Mouse (Mus musculus) layer of hippocampus, adult 8-10 months (tissue): ENCODE data around the gene Epb41l2. TPM values are rescaled to one million over a fixed set of nuclear protein-coding genes. Genes with fewer than 3 reads are reported as not detected.

Experiments
- DNase-seq, 2 experiments: peaks; one replicate each; pipeline ENCODE4 v3.0.0; 2022; ENCODE audit warnings: low spot score in 2 of 2
- total RNA-seq, 4 experiments: library from RNA; stranded (reverse); gene quantifications; 2 replicates each; pipeline ENCODE4 v1.2.4; 2022

Gene Epb41l2
- total RNA-seq, 4 experiments from 2014 or later, result 75.9 to 120 (median 95.5) TPM

DNA sequence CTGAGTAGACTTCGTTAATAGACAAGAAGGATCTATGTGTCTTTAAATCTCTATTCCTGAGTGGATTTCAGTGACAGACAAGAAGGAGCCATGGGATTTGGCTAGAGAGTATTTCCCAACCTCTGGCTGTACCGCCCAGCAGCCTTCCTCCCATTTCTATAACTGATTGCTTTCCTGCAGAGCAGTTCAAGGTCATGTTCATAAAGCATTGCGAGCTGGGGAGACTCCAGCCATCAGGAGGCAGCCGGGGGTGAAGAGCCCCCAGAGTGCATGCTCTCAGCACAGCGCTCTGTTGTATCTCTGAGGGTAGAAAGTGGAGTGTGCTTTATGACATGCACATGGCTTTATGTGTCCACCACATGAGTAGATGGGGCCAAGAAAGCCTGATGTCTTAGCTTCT, 123.2 kb downstream of the Epb41l2 start:
- no peak for DNase-seq

DNA sequence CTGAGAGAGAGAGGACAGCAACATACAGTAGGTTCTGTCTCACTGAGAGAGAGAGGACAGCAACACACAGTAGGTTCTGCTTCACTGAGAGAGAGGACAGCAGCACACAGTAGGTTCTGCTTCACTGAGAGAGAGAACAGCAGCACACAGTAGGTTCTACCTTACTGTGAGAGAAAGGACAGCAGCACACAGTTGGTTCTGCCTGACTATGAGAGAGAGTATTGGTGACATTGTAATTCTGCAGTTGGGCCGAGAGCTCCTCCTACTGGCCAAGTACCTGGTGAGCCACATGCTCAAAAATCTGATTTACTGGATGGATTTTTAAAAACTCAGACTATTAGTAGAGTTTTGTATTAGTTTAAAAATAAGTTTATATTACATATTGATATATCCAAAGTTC, 128.9 kb downstream of the Epb41l2 start:
- DNase-seq, result peak; percentile 40 to 76

DNA sequence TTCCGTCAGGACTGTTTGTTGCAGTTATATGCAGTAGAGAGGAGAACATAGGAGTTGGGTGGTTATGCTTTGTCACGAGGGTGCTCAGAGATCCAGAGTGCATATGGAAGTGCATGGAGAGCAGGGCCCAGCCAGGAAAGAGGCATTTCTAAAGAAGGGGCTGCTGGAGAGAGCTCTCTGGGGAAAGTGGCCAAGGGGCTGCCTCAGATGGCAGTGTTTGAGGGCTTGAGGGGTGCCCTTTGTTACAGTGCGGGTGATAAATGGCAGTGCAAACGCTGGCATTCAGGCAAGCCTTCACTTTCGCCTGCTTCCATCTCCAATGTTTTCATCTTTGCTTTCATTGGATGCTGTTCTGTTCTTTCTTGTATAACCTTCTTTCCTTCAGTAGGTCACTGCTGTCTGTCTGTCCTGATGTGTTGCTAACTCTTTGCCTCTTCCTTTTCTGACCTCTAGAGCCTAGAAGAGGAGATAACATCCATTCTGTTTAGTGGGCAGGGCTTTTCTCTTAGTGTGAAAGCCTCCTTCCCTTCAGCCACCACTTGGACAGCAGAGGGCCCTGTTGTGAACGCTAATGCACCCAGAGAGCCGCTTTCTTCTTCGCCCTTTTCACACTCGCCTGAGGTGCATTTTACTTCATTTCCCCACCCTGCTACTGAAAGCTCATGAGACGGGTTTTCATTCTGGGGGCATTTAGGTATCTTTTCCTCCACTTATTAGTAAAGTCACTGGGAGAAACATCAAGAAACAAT, 139.9 kb downstream of the Epb41l2 start:
- no peak for DNase-seq

DNA sequence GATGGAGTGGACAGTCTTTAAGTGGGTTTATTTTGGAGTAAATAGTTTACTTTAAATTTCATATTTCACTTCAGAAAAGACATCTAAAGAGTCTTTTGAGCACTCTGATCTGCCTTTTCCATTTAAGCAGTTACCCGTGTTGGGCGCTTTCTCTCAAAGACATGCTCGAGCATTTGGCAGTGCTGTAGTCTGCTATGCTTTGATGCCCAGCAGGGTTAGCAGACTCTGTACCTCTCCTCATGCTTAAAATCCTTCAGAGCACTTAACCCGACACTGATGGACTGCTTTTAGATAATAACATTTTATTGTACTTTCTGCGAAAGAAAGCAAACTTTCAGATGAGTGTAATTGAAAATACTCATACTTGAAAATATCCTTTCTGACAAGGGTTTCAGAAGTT, 143.7 kb downstream of the Epb41l2 start:
- DNase-seq, result no peak

DNA sequence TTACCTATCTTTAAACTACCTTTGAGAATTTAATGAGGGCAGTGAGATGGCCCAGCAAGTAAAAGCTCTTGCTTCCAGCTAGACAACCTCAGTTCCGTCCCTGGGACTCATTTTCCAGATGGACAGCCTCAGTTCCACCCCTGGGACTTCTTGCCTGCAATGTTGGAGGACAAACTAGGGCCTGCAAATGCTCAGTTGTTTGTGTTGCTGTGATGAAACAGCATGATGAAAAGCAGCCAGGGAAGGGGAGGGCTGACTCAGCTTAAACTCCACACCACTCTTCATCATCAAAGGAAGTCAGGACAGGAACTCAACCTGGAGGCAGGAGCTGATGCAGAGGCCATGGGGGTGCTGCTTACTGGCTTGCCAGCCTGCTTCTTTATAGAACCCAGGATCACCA, 154.2 kb downstream of the Epb41l2 start:
- no peak for DNase-seq

DNA sequence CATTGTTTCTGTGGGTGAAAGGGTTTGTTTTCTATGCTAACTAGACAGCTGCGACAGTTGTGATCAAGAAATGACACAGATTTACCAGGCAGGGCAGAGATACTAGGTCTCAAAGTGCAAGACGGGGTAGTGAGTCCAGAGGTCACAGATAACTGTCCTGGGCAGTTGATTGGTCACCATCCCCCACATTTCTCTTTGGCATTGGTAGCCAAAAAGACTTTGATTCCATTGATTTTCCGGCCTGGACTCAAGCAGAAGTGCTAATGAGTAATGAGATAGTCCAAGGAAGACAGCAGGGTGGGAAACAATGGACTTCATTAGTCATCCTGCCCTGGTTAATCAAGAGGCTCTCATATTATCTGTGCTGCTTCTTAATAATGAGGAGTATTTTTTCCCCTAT, 160.4 kb downstream of the Epb41l2 start:
- DNase-seq, result no peak

DNA sequence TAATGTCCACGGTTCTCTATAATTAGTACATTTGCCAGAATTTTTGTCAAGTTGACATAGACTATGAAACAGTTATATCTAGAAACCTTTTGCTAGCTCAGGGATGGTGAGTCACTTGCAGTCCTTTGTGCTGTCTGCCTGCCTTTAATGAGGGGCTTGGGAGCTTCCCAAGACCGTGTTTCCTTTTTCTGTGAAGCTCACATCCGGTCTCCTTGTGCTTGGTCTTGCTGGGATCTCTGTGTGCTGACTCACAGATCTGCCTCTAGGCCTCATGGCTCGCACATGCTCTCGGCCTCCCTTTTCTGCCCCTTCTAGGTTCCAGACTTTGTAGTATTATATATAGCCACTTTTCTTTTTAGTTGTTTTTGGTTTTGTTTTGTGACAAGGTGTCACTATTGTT, 160.8 kb downstream of the Epb41l2 start:
- DNase-seq, result no peak

DNA sequence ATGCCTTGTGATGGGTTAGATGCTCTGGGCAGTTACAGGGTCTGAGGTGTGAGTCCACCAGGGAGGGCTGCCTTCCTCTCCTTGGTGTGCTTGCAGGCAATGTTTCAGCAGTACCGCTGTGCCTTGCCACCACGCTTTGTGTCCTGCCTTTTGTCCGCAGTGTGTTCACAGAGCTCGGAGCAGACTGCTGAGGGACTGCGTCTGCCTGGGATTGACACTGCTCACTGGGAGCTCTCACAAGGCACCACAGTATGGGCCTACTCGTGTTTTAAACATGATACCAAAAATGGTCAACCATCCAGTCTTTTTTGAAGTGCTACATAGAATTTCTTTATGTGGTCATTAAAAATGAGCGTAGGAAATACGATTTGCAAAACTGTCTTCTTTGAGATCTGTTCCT, 164.1 kb downstream of the Epb41l2 start:
- DNase-seq, result no peak

DNA sequence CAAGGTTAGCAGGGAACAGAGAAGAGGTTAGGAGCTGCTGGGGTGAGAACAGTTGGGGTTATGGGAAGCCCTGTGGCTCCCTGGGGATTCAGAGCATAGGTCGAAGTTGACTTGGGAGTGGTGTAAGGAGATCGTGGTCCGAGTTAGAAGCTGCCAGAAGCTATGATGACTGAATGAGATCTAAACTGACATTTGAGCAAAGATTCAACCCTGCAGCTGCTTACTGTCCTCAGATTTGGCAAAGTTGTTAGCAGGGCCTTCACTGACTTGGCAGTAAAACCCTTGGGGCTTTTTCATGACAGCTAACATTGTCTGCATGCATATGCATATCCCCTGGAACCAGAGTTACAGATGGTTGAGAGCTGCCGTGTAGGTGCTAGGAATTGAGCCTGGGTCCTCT, 166.6 kb downstream of the Epb41l2 start:
- DNase-seq, result no peak

DNA sequence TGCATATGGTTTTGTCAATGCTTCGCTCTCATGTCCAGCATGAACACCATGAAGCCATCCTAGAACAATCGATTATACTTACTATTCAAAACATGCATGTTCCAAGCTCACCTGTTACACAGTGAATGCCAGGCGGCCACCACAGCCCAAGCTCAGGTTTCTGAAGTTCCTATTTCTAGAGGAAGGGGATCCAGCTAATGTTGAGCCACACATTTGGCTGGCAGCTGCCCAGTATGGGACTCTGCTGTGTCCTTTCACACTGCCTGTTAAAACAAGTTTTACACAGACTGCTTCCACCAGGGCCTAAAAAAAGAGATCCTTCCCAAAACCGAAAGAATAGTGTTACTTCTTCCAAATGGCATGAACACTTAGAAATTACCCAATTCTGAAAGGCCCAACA, 167.0 kb downstream of the Epb41l2 start:
- no peak for DNase-seq

DNA sequence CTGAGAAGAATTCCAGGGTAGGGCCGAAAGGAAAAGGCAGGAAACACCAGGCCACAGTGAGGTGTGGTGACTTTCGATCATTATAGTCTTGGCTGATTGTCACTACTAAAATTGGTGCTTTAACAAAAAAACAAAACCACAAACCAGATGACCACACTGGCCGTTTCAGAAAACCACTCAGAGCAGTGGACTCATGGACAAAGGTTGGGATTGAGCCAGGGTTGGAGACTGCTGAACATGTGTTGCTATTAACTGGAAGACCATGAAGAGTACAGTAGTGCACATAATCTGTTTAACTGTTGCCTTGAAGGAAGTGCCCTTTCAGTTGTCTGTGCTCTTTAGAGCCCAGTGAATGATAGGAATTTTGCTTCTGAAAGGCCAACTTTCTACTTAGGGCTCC, 167.5 kb downstream of the Epb41l2 start:
- DNase-seq, result no peak

DNA sequence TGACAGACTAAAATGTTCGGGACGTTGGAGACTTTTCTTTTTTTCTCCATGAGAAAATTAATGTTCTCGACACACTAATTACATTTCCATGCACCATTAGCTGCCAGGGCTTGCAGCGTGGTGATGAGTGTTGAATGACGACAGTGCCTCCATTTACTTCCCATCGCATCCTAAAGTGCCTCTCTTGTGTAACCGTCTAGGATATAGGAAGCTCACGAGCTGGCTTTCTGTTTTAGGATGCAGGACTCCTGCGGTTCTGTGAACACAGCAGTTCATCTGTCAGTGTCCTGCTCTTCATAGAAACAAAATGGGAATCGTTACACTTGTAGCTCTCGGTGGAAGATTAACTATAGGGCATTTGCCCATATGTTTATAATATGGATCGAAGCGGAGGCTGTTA, 171.7 kb downstream of the Epb41l2 start:
- no peak for DNase-seq

DNA sequence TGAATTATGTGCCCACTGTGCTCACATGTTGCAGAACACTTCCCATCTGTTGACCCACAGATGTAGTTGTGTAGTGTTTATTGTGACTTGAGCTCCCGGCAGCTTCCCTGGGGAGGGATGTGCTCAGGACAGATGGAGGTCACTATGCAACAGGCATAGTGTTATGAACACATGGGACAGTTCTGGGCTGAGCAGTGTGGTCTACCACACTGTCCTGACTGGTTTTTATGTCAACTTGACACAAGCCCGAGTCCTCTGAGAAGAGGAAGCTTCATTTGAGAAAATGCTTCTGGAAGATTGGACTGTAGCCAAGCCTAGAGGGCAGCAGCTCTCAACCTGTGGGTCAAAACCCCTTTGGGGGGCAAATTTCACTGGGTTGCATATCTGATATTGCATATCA, 173.5 kb downstream of the Epb41l2 start:
- DNase-seq, result no peak

DNA sequence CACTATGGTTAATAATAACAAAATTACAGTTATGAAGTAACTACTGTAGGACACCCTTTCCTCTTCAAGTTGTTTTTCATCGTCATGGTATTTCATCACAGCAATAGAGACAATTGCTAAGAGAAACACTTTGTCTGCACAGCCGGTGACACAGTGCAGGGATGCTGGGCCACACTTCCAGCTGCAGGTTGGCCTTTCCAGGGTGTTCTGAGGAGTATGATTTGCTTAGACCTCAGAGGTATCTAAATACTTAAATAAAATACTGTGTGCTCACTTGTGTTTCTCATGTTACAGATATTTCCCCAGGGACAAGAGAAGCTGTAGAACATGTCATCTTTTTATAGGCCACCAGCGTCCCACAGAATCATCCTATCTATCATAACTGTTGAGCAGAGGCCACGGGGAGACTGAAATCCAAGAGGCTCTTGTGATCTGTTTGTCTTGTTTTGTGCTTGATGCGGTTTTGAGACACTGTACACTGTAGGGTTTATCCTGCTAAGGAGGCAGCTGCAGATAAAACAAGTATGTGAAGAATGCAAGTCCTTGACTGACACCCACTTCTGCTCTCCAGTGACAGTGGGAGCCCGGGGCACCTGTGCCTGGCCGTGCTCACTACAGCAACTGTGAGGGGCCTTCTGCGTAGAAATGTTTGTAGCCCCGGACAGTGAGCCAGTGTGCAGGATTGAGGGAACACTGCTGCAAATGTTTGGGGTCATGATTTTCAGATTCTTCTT, 174.1 kb downstream of the Epb41l2 start:
- DNase-seq, result no peak

DNA sequence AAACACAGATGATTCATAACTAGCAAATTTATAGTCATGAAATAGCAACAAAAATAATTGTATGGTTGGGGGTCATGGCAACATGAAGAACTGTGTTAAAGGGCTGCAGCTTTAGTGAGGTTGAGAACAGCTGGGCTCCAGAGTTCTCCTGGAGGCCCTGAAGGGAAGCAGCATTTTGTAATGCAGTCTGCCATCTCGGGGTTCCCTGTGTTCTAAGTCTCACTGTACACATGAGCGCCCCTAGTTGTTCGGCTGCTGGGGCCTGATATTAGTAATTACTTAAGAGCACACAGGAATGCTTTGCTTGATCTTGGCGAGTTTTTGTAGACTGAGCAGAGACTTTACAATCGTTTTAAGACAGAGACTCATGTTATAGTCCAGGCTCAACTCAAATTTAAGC, 174.9 kb downstream of the Epb41l2 start:
- no peak for DNase-seq

DNA sequence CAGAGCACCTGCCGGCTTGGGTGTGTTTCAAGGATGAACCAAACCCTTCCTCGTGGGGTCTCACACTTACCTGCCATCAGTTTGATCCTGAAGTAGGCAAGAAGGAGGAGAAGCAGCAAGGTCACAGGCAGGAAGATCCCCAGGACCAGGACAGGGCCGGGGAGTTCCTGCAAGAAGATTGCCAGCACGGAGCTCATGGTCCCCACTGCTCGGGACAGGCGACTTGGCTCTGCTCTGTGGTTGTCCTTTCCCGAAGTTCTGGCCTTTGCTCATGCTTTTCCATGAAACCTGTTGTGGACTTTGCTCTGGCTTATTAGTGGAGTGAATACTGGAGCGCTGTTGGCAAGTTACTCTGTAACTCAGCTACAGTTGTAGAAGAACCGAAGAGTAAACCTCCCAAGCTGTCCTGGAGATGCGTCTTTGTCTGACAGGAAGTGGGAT, 176.3 kb downstream of the Epb41l2 start, which contains the start of gene Smlr1:
TSS of gene Smlr1 (minus strand) at position 377 of the 441 bp plus-strand sequence.
- no peak for DNase-seq

DNA sequence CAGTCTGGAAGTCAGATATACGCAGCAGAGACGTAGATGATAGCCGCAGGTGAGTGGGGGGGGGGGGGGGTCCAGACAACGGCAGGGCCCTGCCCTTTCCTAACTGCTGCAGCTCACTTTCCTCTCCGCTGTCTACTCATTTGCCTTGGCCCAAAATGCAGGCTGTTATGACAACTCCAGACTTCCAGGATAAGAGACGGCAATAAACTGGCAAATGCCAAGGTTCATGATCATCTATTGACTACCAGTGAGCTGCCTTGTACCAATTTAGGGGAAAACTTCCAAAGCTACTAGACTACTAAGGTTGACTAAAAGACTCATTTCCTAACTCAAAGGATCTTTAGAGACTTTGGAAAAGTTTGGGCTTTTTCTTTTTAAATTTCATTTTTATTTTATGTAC, 177.0 kb downstream of the Epb41l2 start:
- no peak for DNase-seq

DNA sequence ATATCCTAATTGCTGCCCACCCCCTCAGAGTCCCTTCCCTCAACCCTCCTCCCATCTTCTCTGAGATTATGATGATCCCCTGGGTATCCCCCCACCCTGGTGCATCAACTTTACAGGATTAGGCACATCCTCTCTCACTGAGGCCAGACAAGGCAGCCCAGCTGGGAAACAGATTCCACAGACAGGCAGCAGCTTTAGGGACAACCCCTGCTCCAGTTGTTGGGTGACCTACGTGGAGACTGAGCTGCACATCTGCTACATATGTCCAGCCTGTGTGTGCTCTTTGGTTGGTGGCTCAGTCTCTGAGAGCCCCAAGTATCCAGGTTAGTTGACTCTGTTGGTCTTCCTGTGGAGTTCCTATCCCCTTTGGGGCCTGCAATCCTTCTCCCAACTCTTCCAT, 179.1 kb downstream of the Epb41l2 start:
- no peak for DNase-seq

DNA sequence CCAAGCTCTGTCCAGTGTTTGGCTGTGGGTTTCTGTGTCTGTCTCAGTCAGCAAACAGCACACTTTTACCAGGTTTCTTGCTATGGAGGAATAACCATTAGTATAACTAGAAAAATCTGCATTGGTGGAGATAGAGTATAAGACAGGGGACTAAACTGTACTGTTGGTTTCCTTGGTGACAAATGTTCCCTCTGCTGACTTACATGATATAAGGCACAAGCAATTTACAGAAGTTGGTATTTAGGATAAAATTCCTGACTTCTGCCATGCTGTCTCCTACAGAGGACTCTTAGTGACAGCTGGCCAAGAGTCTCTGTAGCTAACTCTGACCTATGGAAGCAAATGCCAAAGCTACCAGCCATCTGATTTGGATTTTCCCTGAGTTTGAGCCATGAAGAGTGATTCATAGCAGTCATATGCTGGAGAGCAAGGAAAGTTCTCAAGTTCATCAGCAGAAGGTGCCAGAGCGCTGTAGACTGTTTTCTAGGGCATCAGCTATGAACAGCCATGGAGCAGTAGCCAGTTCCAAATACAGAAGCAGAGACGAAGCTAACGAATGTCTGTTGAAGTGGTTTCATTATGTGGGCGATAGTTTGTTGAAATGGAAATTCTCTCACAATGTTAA, 179.7 kb downstream of the Epb41l2 start:
- DNase-seq, result peak; percentile 53 to 60

DNA sequence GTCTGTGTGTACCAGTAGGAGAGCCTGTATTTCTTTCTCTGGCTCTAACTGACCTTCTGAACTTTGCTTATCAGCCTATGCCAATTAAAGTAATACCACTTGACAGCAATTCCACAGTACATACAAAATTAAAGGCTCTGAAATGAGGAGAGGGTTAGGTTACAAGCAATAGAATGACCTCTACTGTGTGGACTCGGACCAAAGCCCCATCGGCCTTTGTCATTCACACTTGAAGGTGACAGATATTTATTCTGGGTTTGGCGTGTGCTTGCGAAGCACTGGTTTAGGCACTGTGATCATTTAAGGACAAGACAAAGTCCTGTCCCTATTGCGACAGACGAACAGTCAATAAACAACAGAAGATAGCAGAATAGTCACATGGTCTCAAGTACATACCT, 180.2 kb downstream of the Epb41l2 start:
- DNase-seq, result no peak

DNA sequence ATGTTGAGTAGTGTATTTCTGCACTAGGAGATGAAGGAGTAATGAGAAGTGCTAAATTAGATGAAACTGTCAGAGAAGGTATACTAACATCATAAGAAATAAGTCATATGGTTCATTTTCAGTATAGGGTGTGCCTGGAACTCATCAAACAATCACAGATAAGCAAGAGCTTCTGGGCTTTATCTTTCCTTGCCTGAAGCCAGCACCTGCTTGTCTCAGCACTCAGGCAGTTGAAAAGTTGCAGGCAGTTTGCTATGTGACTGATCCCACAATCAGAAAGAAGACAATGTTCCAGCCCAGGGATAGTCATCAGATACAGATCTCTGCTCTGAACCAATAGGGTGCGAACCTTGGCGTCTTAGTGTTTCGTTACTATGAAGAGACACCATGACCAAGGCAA, 181.5 kb downstream of the Epb41l2 start:
- no peak for DNase-seq

DNA sequence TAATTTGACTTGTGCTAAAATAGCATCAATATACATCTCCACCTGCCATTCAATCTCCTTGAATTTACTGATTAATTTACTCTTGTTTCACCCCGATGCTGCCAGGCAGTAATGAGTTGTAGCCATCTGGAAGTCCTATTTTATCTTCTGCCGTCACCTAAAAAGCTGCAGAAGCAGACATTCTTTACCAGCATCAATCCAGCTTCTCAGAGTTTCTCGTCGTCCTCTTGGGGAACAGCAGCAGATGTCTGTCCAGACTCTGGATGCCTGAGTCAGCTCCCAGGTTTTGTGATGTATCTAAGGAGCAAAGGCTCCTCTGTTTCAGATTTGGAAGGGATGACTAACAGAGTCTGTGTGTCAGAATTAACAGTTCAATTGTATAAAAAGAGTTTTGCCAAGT, 193.3 kb downstream of the Epb41l2 start:
- DNase-seq, result peak; percentile 21 to 35
